Mouse (Mus musculus): ENCODE data around the gene Slc25a17. TPM values are rescaled to one million over a fixed set of nuclear protein-coding genes. Genes with fewer than 3 reads are reported as not detected.
A peak's percentile ranks its signal among the peaks of the same experiment; 100 is the strongest.

The Slc25a17 gene
- total and polyA plus RNA-seq, 2 experiments = 30.2 to 67.8 TPM

- Histone ChIP-seq H3K79me2 (ENCODE audit: control insufficient read depth, insufficient read depth, low read length) (no peaks in the 10 kb centered on the region), H3K4me3 (ENCODE audit: insufficient read depth, low read depth, low read length) (no peak overlapping the region), H3K9ac (ENCODE audit: low read depth, low read length) (no peak overlapping the region), H3K4me1 (ENCODE audit: control insufficient read depth, insufficient read depth, low read length) (peaks cover 27% of the 10 kb centered on the region), H3K36me3 (ENCODE audit: control insufficient read depth, insufficient read depth, low read length) (peaks cover 62% of the 10 kb centered on the region), H3K27ac (replicated peaks; ENCODE audit: insufficient read depth, low read depth, low read length) (peak overlapping the region; percentile 54; the same call in 1 of the 2 replicates), H3K27me3 (ENCODE audit: control insufficient read depth, insufficient read depth, low read length) (no peaks in the 10 kb centered on the region)
- WGBS = 97% methylated on average over 1 of the region's 1 CpGs
- no peak for DNase-seq (ENCODE audit: extremely low read depth, low read depth, low spot score)
- no peak for TF ChIP-seq CTCF (IDR thresholded peaks at IDR 0.05; ENCODE audit: low read depth, low read length)
- TF ChIP-seq POLR2A (IDR thresholded peaks at IDR 0.05; ENCODE audit: extremely low read depth, insufficient read depth, low read length) = no peak
Measured at GRCm38 (mm10) chr15:81370356-81370755, 9.7 kb upstream of the Slc25a17 start.

GRCm38 (mm10) chr15:81368601-81369000, 8.0 kb upstream of the Slc25a17 start:
- Histone ChIP-seq H3K36me3 (ENCODE audit: control insufficient read depth, insufficient read depth, low read length) (peaks cover 58% of the 10 kb centered on the region), H3K27ac (replicated peaks; ENCODE audit: insufficient read depth, low read depth, low read length) (peak overlapping the region; percentile 88), H3K27me3 (ENCODE audit: control insufficient read depth, insufficient read depth, low read length) (no peaks in the 10 kb centered on the region), H3K4me3 (ENCODE audit: insufficient read depth, low read depth, low read length) (no peak overlapping the region), H3K79me2 (ENCODE audit: control insufficient read depth, insufficient read depth, low read length) (no peaks in the 10 kb centered on the region), H3K9ac (ENCODE audit: low read depth, low read length) (no peak overlapping the region), H3K4me1 (ENCODE audit: control insufficient read depth, insufficient read depth, low read length) (peaks cover 31% of the 10 kb centered on the region)
- TF ChIP-seq CTCF (IDR thresholded peaks at IDR 0.05; ENCODE audit: low read depth, low read length) = no peak
- TF ChIP-seq POLR2A (IDR thresholded peaks at IDR 0.05; ENCODE audit: extremely low read depth, insufficient read depth, low read length) = no peak
- peak; percentile 84 for DNase-seq (ENCODE audit: extremely low read depth, low read depth, low spot score)
- 31% methylated on average over 1 of the region's 1 CpGs for WGBS

- Histone ChIP-seq H3K27me3 (ENCODE audit: control insufficient read depth, insufficient read depth, low read length) (no peaks in the 10 kb centered on the region), H3K4me3 (ENCODE audit: insufficient read depth, low read depth, low read length) (no peak overlapping the region), H3K27ac (replicated peaks; ENCODE audit: insufficient read depth, low read depth, low read length) (peak overlapping the region; percentile 49), H3K9ac (ENCODE audit: low read depth, low read length) (no peak overlapping the region), H3K4me1 (ENCODE audit: control insufficient read depth, insufficient read depth, low read length) (peaks cover 44% of the 10 kb centered on the region), H3K79me2 (ENCODE audit: control insufficient read depth, insufficient read depth, low read length) (no peaks in the 10 kb centered on the region), H3K36me3 (ENCODE audit: control insufficient read depth, insufficient read depth, low read length) (peaks cover 45% of the 10 kb centered on the region)
- no peak for TF ChIP-seq CTCF (IDR thresholded peaks at IDR 0.05; ENCODE audit: low read depth, low read length)
- TF ChIP-seq POLR2A (IDR thresholded peaks at IDR 0.05; ENCODE audit: extremely low read depth, insufficient read depth, low read length) = no peak
- DNase-seq (ENCODE audit: extremely low read depth, low read depth, low spot score) = peak; percentile 64
- WGBS = 29% methylated on average over 4 of the region's 4 CpGs
Measured at GRCm38 (mm10) chr15:81366241-81366640, 5.6 kb upstream of the Slc25a17 start.

- TF ChIP-seq CTCF (IDR thresholded peaks at IDR 0.05; ENCODE audit: low read depth, low read length) (no peak), POLR2A (IDR thresholded peaks at IDR 0.05; ENCODE audit: extremely low read depth, insufficient read depth, low read length) (no peak)
- Histone ChIP-seq H3K4me3 (ENCODE audit: insufficient read depth, low read depth, low read length) (no peak overlapping the region), H3K27ac (replicated peaks; ENCODE audit: insufficient read depth, low read depth, low read length) (peak overlapping the region; percentile 53; the same call in 1 of the 2 replicates), H3K27me3 (ENCODE audit: control insufficient read depth, insufficient read depth, low read length) (no peaks in the 10 kb centered on the region), H3K79me2 (ENCODE audit: control insufficient read depth, insufficient read depth, low read length) (no peaks in the 10 kb centered on the region), H3K36me3 (ENCODE audit: control insufficient read depth, insufficient read depth, low read length) (peaks cover 36% of the 10 kb centered on the region), H3K4me1 (ENCODE audit: control insufficient read depth, insufficient read depth, low read length) (peaks cover 45% of the 10 kb centered on the region), H3K9ac (ENCODE audit: low read depth, low read length) (no peak overlapping the region)
- DNase-seq (ENCODE audit: extremely low read depth, low read depth, low spot score) = peak; percentile 97
- 4% methylated on average over 8 of the region's 8 CpGs for WGBS
Measured at GRCm38 (mm10) chr15:81365246-81365645, 4.6 kb upstream of the Slc25a17 start.

GRCm38 (mm10) chr15:81364271-81364670, 3.7 kb upstream of the Slc25a17 start:
- Histone ChIP-seq H3K36me3 (ENCODE audit: control insufficient read depth, insufficient read depth, low read length) (peaks cover 30% of the 10 kb centered on the region), H3K4me1 (ENCODE audit: control insufficient read depth, insufficient read depth, low read length) (peaks cover 44% of the 10 kb centered on the region), H3K79me2 (ENCODE audit: control insufficient read depth, insufficient read depth, low read length) (peaks cover 3% of the 10 kb centered on the region; the same call in 1 of the 2 replicates), H3K4me3 (ENCODE audit: insufficient read depth, low read depth, low read length) (no peak overlapping the region), H3K27me3 (ENCODE audit: control insufficient read depth, insufficient read depth, low read length) (no peaks in the 10 kb centered on the region), H3K9ac (ENCODE audit: low read depth, low read length) (no peak overlapping the region), H3K27ac (replicated peaks; ENCODE audit: insufficient read depth, low read depth, low read length) (no peak overlapping the region; the same call in none of the 2 replicates)
- 55% methylated on average over 1 of the region's 1 CpGs for WGBS
- TF ChIP-seq POLR2A (IDR thresholded peaks at IDR 0.05; ENCODE audit: extremely low read depth, insufficient read depth, low read length) = no peak
- no peak for TF ChIP-seq CTCF (IDR thresholded peaks at IDR 0.05; ENCODE audit: low read depth, low read length)
- peak; percentile 81 for DNase-seq (ENCODE audit: extremely low read depth, low read depth, low spot score)

GRCm38 (mm10) chr15:81362501-81362900, 1.9 kb upstream of the Slc25a17 start:
- Histone ChIP-seq H3K9ac (ENCODE audit: low read depth, low read length) (no peak overlapping the region), H3K4me1 (ENCODE audit: control insufficient read depth, insufficient read depth, low read length) (peaks cover 47% of the 10 kb centered on the region), H3K27me3 (ENCODE audit: control insufficient read depth, insufficient read depth, low read length) (no peaks in the 10 kb centered on the region), H3K79me2 (ENCODE audit: control insufficient read depth, insufficient read depth, low read length) (peaks cover 14% of the 10 kb centered on the region), H3K4me3 (ENCODE audit: insufficient read depth, low read depth, low read length) (no peak overlapping the region), H3K36me3 (ENCODE audit: control insufficient read depth, insufficient read depth, low read length) (peaks cover 25% of the 10 kb centered on the region), H3K27ac (replicated peaks; ENCODE audit: insufficient read depth, low read depth, low read length) (peak overlapping the region; percentile 87)
- DNase-seq (ENCODE audit: extremely low read depth, low read depth, low spot score) = peak; percentile 86
- 23% methylated on average over 1 of the region's 1 CpGs for WGBS
- no peak for TF ChIP-seq POLR2A (IDR thresholded peaks at IDR 0.05; ENCODE audit: extremely low read depth, insufficient read depth, low read length)
- no peak for TF ChIP-seq CTCF (IDR thresholded peaks at IDR 0.05; ENCODE audit: low read depth, low read length)
